Mouse (Mus musculus) kidney, adult 18-20 months (tissue): ENCODE results near the gene Acap1.
"Not testable (repeated sequence)": the region's sequence is repeated elsewhere in the genome, so short reads cannot be mapped to it uniquely, and the experiment has no call there.

Experiments
- DNase-seq: peaks from one replicate; pipeline ENCODE4 v3.0.0; 2021

Gene Acap1

DNA sequence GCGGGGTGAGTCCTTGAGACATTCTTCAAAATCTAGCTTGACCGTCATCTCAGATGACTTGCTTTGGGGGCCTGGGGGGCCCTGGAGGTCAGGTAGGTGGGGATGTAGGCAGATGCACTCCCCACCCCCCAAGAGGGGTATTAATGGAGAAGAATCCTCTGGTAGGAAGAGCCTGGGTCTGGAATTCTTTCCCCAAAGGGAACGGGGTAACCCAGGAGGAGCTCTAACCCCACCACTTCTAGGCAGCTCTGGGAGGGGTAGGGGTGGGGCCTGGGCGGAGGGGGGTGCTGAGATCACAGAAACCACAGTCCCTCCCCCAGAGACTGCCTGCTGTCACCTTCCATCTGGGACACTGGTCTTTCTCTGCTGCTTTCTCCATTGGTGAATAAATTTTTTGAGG is at the start of gene Acap1:
Gene Acap1 (minus strand): TSS at position 249 of the 400 bp plus-strand sequence.
- DNase-seq = no peak

DNA sequence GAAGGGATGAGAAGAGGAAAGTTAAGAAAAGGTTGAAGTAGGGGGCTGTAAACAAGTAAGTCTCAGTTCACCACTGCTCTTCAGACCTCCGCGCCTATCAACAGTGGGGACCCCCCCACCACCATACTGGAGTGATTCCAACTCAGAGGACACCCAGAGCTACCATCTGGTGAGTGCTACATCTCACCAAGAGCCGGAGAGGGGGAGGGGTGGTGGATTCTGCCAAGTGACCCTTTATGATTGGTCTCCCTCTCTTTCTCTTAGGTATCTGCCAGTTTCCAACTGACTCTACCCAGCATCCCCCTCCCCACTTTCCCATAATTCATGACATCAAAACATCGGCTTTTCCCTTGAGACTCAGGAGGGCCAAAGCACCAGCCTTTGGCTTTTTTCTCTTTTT is 45.6 kb upstream of the Acap1 start:
- no peak for DNase-seq

GRCm38 (mm10) chr11:69939731-69940130 is 44.4 kb upstream of the Acap1 start:
- no peak for DNase-seq

- DNase-seq = no peak
Observed at GRCm38 (mm10) chr11:69939181-69939580, 43.8 kb upstream of the Acap1 start.

DNA sequence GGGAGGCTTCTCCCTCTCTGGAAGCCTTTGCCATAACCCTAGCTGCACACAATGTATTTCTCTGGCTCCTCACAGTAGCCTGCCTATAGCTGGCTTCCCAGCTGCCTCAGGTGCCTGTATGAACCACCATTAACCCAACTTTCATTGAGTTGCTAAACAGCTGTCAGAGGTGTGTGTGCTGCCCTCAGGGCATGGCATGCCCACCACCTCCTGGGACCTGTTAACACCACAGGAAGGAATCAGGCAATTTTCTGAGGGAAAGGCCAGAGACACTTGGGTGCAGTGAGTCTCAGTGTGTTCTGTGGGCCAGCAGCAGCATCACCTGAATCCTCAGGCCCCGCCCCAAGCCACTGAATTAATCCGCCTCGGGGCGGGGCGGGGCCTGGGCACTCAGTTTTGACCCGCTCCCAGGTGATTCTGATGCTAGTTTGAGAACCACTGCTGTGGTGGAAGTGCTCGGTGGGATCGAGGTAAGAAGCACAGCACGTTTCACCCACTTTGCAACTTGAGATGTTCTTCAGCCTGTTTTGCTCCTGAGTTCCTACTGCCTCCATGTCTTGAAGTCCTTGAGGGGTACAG is 43.2 kb upstream of the Acap1 start:
- DNase-seq = peak; percentile 43

DNA sequence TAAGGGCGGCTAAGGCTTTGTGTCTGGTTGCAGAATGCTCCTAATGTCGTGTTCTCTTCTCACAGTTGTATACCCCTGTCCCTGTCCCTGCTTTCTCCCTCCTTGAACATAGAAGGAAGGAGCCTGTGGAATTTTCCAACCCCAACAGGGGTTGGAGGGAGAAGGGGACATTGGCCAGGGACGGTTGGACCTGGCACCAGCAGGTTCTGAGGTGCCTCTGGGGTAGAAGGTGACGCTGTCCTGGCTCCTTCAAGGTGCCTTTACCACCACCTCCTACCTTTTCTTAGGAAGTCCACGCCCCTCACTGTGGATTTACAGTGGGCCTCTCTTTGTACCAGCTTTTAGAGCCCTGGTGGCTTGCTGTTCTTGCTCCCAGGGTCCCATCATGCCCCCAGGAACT is 42.5 kb upstream of the Acap1 start:
- peak; percentile 33 for DNase-seq

DNA sequence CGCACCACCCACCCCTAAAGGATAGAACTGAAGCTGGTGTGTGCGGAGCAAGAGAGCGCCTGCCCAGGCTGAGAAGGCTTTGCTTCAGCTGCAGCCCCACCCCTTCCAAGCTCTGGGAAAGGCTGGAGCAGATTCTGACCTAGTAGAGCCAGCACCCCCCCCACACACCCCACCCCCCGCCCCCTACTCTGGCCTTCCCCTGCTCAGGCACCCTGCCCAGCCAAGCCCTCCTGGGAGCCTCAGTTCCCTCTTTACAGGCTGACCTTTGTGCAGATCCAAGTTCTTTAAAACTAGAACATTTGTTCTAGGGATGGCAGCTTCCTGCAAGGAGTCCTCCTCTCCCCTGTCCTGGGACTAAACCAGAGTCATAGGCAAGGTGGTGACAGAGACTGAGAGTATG is 42.0 kb upstream of the Acap1 start:
- peak; percentile 36 for DNase-seq

GRCm38 (mm10) chr11:69936714-69937347 is 41.5 kb upstream of the Acap1 start:
- peak; percentile 59 for DNase-seq

GRCm38 (mm10) chr11:69936156-69936555 is 40.8 kb upstream of the Acap1 start:
- DNase-seq = peak; percentile 48

GRCm38 (mm10) chr11:69935137-69935879 is 40.0 kb upstream of the Acap1 start, which contains the start of gene Ybx2:
Ybx2 (plus strand) TSS chr11:69935796.
- peak; percentile 89 for DNase-seq

GRCm38 (mm10) chr11:69934681-69935080 is 39.3 kb upstream of the Acap1 start:
- DNase-seq = no peak

GRCm38 (mm10) chr11:69934169-69934568 is 38.8 kb upstream of the Acap1 start:
- peak; percentile 93 for DNase-seq

- DNase-seq = no peak
Observed at GRCm38 (mm10) chr11:69933066-69933465, 37.7 kb upstream of the Acap1 start.

DNA sequence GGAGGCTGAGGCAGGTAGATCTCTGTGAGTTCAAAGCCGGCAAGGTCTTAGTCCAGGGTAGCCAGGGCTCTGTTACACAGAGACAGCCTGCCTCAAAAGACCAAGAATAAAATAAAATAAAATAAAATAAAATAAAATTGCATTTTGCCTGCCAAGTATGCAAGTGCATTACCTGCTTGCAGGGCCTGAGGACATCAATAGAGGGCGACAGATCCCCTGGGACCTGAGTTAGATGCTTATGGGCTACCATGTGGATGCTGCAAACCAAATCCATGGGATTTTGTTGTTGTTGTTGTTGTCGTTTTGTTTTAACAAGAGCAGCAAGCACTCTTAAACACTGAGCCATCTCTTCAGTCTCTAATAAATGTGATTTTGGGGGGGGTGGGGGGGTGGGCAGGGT is 36.9 kb upstream of the Acap1 start:
- no peak for DNase-seq

- no peak for DNase-seq
Observed at GRCm38 (mm10) chr11:69931769-69932168, 36.4 kb upstream of the Acap1 start.

DNA sequence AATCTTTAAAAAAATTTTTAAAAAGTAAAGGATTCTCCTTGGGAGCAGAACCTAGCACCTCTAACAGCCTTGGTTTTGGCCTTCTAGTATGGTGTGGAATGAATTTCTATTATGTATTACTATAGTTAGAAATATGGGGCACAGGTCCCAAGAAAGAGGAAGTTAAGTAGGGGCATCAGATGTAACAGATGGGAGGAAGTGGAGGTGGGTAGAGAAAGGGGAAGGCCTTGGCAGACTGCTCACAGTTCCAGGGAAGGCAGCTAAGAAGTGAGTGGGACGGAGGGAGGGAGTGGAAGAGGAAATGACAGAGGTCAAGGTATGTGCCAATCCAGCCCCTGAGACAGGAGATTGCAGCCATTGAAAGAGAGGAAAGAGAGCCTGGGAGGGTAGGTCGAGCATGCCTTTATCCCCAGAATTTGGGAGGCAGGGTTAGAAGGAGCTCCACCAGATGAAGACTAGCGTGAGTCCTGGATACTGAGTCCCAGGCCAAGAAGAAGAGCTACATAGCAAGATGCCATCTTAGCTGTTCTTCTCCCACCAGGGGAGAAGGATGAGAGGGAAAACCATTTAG is 35.7 kb upstream of the Acap1 start:
- no peak for DNase-seq

DNA sequence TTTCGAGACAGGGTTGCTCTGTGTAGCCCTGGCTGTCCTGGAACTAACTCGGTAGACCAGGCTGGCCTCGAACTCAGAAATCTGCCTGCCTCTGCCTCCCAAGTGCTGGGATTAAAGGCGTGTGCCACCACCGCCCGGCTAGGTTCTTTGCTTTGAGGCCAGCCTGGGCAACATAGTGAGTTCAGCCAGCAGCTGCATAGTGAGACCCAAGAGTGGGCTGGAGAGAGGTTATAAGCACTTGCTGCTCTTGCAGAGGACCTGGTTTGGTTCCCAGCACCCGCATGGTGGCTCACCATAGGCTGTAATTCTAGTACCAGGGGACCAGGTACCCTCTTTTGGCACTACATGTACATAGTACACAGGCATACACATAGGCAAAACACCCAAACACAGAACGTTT is 34.8 kb upstream of the Acap1 start:
- DNase-seq = not testable (repeated sequence)

- no peak for DNase-seq
Observed at GRCm38 (mm10) chr11:69929712-69930111, 34.4 kb upstream of the Acap1 start.

DNA sequence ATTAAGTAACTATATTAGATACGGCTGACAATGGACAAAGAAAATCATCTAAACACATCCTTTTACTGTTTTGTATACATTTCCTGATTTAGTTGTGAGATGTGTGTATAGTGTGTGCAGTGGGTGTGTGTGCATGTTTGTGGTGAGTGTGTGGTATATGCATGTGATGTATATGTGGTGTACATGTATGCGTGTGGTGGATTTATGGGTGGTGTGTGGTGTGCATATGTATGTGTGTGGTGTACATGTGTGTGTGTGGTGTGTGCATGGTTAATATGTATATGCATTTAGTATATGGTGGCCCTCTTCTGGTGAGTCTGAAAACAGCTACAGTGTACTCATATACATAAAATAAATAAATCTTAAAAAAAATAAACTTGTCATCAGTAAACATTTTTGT is 32.2 kb upstream of the Acap1 start:
- no peak for DNase-seq

GRCm38 (mm10) chr11:69922796-69923195 is 27.5 kb upstream of the Acap1 start:
- no peak for DNase-seq

DNA sequence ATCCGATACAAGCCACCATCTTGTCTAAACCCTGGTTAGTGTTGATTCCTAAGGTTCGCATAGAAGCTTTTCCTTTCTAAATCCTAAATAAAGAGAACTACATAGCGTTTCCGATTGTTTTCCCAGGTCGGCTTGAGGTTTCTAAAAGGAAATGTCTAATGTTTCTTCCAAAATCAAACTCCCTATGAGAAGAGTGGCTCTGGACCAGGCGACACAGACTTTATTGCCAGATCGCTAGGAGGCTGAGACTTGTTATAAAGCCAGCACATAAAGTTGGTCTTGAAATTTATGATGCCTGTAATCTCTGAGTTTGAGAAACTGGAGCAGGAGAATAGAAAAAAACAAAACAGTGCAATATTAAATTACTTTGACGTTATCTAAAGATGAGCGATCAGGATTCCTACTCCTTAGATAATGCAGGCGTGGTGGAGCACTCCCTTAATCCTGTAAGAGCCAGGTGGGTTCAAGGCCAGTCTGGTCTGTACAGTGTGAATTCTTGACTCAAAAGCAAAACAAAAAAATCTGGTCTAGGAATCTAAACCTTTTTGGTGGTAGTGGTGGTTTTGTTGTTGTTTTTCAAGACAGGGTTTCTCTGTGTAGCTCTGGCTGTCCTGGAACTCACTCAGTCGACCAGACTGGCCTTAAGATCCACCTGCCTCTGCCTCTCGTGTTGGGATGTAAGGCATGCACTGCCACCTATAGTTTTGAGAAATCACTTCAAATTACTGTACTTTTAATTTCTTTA is 26.8 kb upstream of the Acap1 start:
- DNase-seq = no peak

DNA sequence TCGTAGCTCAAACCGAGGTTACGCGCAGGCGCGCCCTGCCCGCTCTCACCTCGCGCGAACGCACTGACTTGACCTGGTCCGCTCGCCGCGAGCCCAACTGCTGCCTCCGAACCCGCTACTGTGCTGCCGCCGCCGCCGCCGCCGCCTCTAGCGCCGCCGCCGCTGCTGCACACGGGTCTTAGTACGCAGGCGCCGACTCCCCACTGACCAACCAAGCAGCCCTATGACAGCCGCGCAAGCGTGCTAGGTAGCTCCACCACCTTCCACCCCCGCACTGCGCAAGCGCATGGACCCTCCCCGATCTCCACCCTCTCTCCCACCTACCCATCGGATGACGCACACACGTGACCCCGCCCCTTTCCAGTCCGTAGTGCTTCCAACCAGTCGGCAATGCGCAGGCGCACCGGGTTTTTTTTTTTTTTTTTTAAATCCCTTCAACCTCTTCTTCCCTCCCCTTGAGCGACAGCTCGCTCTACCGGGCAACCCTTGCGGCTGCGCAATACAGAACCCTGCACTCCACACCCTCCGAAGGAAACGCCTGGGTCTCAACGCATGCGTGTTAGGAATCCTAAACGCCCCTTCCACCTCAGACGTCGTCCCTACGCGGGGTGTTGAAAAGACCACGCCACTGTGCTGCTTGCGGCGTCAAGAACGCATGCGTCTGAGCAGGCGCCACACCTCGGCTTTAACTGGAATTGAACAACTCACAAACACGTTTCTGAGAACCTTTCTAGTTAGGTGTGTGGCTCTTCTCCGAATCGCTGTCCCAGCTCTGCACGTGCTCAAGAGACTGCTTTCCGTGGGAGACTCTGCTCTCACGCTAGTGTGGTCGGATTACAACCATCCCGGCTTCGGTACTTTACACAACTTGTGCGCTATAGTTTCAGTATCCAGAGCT is 26.0 kb upstream of the Acap1 start, which contains the start of gene Eif5a:
Gene Eif5a (minus strand): TSS at position 845 of the 898 bp plus-strand sequence.
- DNase-seq = peak; percentile 100
